Mouse (Mus musculus) neural tube, embryonic 15.5 days (tissue): ENCODE data around the gene C8a. TPM values are rescaled to one million over a fixed set of nuclear protein-coding genes. Genes with fewer than 3 reads are reported as not detected.

Experiments used
- ATAC-seq: fragments of 200-750 bp; cut with Nextera tagmentation; 2 replicates; pipeline ENCODE4 v1.8.0; 2017; ENCODE audit warnings: mild to moderate bottlenecking, moderate TSS enrichment, moderate library complexity; ENCODE audit not compliant: low FRiP score
- H3K27ac ChIP-seq: fragments of 300-500 bp; sonication (generic); replicated peaks from 2 replicates; pipeline ENCODE4 v1.5.1; 2015; ENCODE audit warnings: mild to moderate bottlenecking, inconsistent platforms
- H3K27me3 ChIP-seq: fragments of 300-500 bp; sonication (generic); replicated peaks from 2 replicates; pipeline ENCODE4 v1.6.1; 2015; ENCODE audit warnings: inconsistent platforms
- H3K36me3 ChIP-seq: fragments of 300-500 bp; sonication (generic); 2 replicates; pipeline ENCODE4 v1.6.1; 2015; ENCODE audit warnings: inconsistent platforms
- H3K4me1 ChIP-seq: fragments of 300-500 bp; sonication (generic); 2 replicates; pipeline ENCODE4 v1.6.1; 2015; ENCODE audit warnings: inconsistent platforms
- H3K4me2 ChIP-seq: fragments of 300-500 bp; sonication (generic); 2 replicates; pipeline ENCODE4 v1.6.1; 2015; ENCODE audit warnings: inconsistent platforms, mild to moderate bottlenecking, moderate library complexity
- H3K4me3 ChIP-seq: fragments of 300-500 bp; sonication (generic); replicated peaks from 2 replicates; pipeline ENCODE4 v1.5.1; 2015; ENCODE audit warnings: mild to moderate bottlenecking, inconsistent platforms
- H3K9ac ChIP-seq: fragments of 300-500 bp; sonication (generic); replicated peaks from 2 replicates; pipeline ENCODE4 v1.6.1; 2015; ENCODE audit warnings: mild to moderate bottlenecking, inconsistent platforms
- H3K9me3 ChIP-seq: fragments of 300-500 bp; sonication (generic); replicated peaks from 2 replicates; pipeline ENCODE4 v1.6.1; 2016; ENCODE audit warnings: inconsistent platforms
- WGBS: fragments of 180-500 bp; shearing (Covaris S2); methylation state at CpG from one replicate; pipeline ENCODE4 v1.1.7; 2015; ENCODE audit warnings: mixed read lengths; 5-methylcytosine and 5-hydroxymethylcytosine counted together
- polyA plus RNA-seq: library from polyadenylated mRNA; unstranded; fragments of >200 nt; fragmentation: Nextera tagmentation; extraction: Ambion mirVana; gene quantifications from 2 replicates; pipeline ENCODE4 v1.2.1, GENCODE M21; 2015

Gene C8a
- polyA plus RNA-seq, 1 experiment from 2014 or later: 0.06 TPM

GRCm38 (mm10) chr4:104766065-104766464, 110.1 kb downstream of the C8a start, which contains the start of gene C8b:
TSS of gene C8b (plus strand) at chr4:104766317.
- Histone ChIP-seq H3K9me3 (no peaks in the 10 kb centered on the region), H3K4me2 (no peak within 1 kb of the TSS), H3K4me1 (peaks cover 6% of the 10 kb centered on the region), H3K27ac (no peak within 1 kb of the TSS), H3K9ac (no peak within 1 kb of the TSS), H3K4me3 (no peak within 1 kb of the TSS), H3K27me3 (no peaks in the 10 kb centered on the region), H3K36me3 (no peaks in the 10 kb centered on the region)
- no peak for ATAC-seq
- 96% methylated on average over 8 of the region's 8 CpGs for WGBS

Other genes starting within 250 kb of the C8a start
- gene C8b, start 110.1 kb downstream of the C8a start, polyA plus RNA-seq: 0.10 and 0.24 TPM in 2 replicates
- not detected in 2 replicates for gene Gm17662, start 19.1 kb downstream of the C8a start, polyA plus RNA-seq
- gene Fyb2, start 37.1 kb upstream of the C8a start, polyA plus RNA-seq: 0.22 and 0.80 TPM in 2 replicates
- gene Prkaa2, start 233.5 kb upstream of the C8a start, polyA plus RNA-seq: 9.6 and 10.7 TPM in 2 replicates